Mouse (Mus musculus) liver, embryonic 14.5 days (tissue): ENCODE results near the gene Esrrb.

Experiments
- CTCF ChIP-seq: IDR thresholded peaks from 2 replicates; pipeline ENCODE4 v1.5.1; 2016; ENCODE audit warnings: antibody characterized with exemption, low read depth, control low read depth
- EP300 ChIP-seq: IDR thresholded peaks from 2 replicates; pipeline ENCODE4 v1.6.1; 2016; ENCODE audit warnings: antibody characterized with exemption, low read depth

DNA sequence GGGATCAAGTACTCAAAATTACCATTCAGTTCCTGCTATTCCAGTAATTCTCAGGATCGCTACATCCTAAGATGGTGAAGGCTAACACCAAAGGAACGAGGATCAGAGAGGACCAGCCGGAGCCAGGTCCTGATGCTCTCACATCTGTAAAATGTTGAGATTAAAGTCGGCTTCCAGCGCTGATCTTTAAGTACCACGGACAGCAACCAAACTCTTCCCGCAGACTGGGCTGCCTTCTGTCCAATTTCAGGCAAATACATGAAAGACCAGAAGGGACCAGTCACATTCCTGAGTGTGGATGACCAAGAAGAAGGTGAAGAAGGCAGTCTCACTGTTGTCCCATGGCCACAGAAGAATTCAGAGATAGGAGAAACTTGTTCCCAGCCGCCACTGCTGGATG, 186.9 kb downstream of the Esrrb start:
- TF ChIP-seq CTCF (no peak), EP300 (no peak)
